Mouse (Mus musculus): ENCODE measurements around the gene Sun2.

GRCm38 (mm10) chr15:79731554-79731953 lies 10.8 kb downstream of the Sun2 start:
- TF ChIP-seq POLR2A (IDR thresholded peaks at IDR 0.05; ENCODE audit: borderline replicate concordance, insufficient read depth, low read length) (no peak), CTCF (IDR thresholded peaks at IDR 0.05; ENCODE audit: borderline replicate concordance, insufficient read depth, low read depth, low read length) (no peak)
